Mouse (Mus musculus) liver, embryonic 14.5 days (tissue): ENCODE results near the gene Gpx4.

Experiments used
- CTCF ChIP-seq: IDR thresholded peaks from 2 replicates; pipeline ENCODE4 v1.5.1; 2016; ENCODE audit warnings: antibody characterized with exemption, low read depth, control low read depth
- EP300 ChIP-seq: IDR thresholded peaks from 2 replicates; pipeline ENCODE4 v1.6.1; 2016; ENCODE audit warnings: antibody characterized with exemption, low read depth

GRCm38 (mm10) chr10:79997819-79998218, 49.1 kb upstream of the Gpx4 start:
- no peak; the same call in 1 of the 2 replicates for TF ChIP-seq CTCF
- no peak for TF ChIP-seq EP300
